Mouse (Mus musculus) bone marrow macrophage, adult 2 months (primary cell): ENCODE measurements around the gene Abtb2.

Experiments used
- CTCF ChIP-seq: IDR thresholded peaks from 2 replicates; pipeline ENCODE4 v1.5.1; 2012; ENCODE audit warnings: low read depth, mild to moderate bottlenecking, low read length, moderate library complexity
- POLR2A ChIP-seq: IDR thresholded peaks from 2 replicates; pipeline ENCODE4 v1.6.1; 2012; ENCODE audit warnings: mild to moderate bottlenecking, low read depth, low read length, borderline replicate concordance

- no peak for TF ChIP-seq CTCF
- TF ChIP-seq POLR2A, result no peak
These were observed 139.7 kb downstream of the Abtb2 start for GRCm38 (mm10) chr2:103705826-103706225.
